29 mouse cellular contexts compared by ENCODE assay signal in the genomic region with DNA sequence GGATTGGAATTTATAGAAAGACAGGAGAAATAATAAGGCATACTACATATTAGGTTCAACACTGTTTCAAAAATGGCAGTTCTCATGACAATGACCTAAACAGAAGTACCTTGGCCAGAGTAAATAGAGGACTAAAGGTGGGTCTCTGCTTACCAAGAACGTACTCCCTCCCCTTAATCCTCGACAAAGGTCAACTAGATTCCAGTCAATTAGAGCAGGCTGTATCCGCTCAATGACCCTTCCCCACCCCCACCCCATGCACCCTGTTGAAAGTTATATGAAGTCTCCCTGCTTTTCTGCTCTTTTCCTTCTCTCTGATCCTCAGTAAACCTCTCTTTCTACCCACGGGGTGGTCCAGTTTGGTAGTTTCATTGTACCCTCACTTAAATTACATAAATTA.
"Had no signal": no experiment of that assay in that cellular context is flagged by ENCODE, and none has a peak within 500 bp of the region (broad histone marks: within the 10 kb centered on the region; RNA-seq: fewer than 3 reads in every experiment).

No protein-coding gene starts in this region.

- H3K27me3 ChIP-seq: heart, embryonic 12.5 days; heart, embryonic 13.5 days; heart, embryonic 15.5 days; hindbrain, embryonic 12.5 days; hindbrain, embryonic 13.5 days; hindbrain, embryonic 15.5 days; intestine, embryonic 15.5 days; kidney, embryonic 15.5 days had no signal

- H3K4me3 ChIP-seq: heart, embryonic 12.5 days; heart, embryonic 13.5 days; heart, embryonic 15.5 days; hindbrain, embryonic 10.5 days; hindbrain, embryonic 12.5 days; hindbrain, embryonic 13.5 days; hindbrain, embryonic 15.5 days; intestine, embryonic 15.5 days; kidney, embryonic 15.5 days; layer of hippocampus, adult 2 months; left cerebral cortex, adult 2 months had no signal

- H3K9me3 ChIP-seq: heart, embryonic 12.5 days; heart, embryonic 13.5 days; heart, embryonic 15.5 days; hindbrain, embryonic 10.5 days; hindbrain, embryonic 12.5 days; hindbrain, embryonic 13.5 days; hindbrain, embryonic 15.5 days; intestine, embryonic 15.5 days; kidney, embryonic 15.5 days had no signal

- H3K4me1 ChIP-seq: heart, embryonic 12.5 days; heart, embryonic 13.5 days; heart, embryonic 15.5 days; hindbrain, embryonic 10.5 days; hindbrain, embryonic 12.5 days; hindbrain, embryonic 13.5 days; hindbrain, embryonic 15.5 days; intestine, embryonic 15.5 days; kidney, embryonic 15.5 days had no signal

- H3K9ac ChIP-seq: heart, embryonic 12.5 days; heart, embryonic 13.5 days; heart, embryonic 15.5 days; hindbrain, embryonic 12.5 days; hindbrain, embryonic 13.5 days; hindbrain, embryonic 14.5 days; hindbrain, embryonic 15.5 days; intestine, embryonic 15.5 days; kidney, embryonic 15.5 days had no signal

- H3K27ac ChIP-seq: heart, embryonic 13.5 days; heart, embryonic 15.5 days; hindbrain, embryonic 10.5 days; hindbrain, embryonic 12.5 days; hindbrain, embryonic 13.5 days; hindbrain, embryonic 14.5 days; hindbrain, embryonic 15.5 days; hindbrain, postnatal 0 days; intestine, embryonic 15.5 days; kidney, embryonic 15.5 days; kidney, postnatal 0 days; layer of hippocampus, adult 2 months; left cerebral cortex, adult 2 months had no signal

- DNase-seq: heart, postnatal 10 days; heart, postnatal 36 days; heart, postnatal 4 days; kidney, adult 11 months; kidney, adult 18-20 months; kidney, adult 2 months; kidney, adult 8-10 months; kidney, adult 9 months; kidney, postnatal 10 days; kidney, postnatal 14 days; kidney, postnatal 25 days; kidney, postnatal 36 days; kidney, postnatal 4 days; layer of hippocampus, adult 9-11 months; layer of hippocampus, postnatal 36 days had no signal

- H3K36me3 ChIP-seq: heart, embryonic 12.5 days; heart, embryonic 13.5 days; heart, embryonic 15.5 days; hindbrain, embryonic 10.5 days; hindbrain, embryonic 12.5 days; hindbrain, embryonic 13.5 days; hindbrain, embryonic 15.5 days; intestine, embryonic 15.5 days; kidney, embryonic 15.5 days had no signal
